Mouse (Mus musculus): ENCODE results near the gene Shoc2.

- TF ChIP-seq CTCF (IDR thresholded peaks at IDR 0.05) = no peak
- no peak for TF ChIP-seq POLR2A (IDR thresholded peaks at IDR 0.05; ENCODE audit: insufficient read depth, low read depth, low read length)
- TF ChIP-seq EP300 (IDR thresholded peaks at IDR 0.05; ENCODE audit: insufficient read depth, low read depth, low read length) = no peak
Observed at GRCm38 (mm10) chr19:53990538-53990937, 46.4 kb downstream of the Shoc2 start.
